Mouse (Mus musculus): ENCODE results near the gene Trpm4.

Trpm4 gene

GRCm38 (mm10) chr7:45312686-45313453, 20.7 kb downstream of the Trpm4 start:
- DNase-seq (ENCODE audit: low read depth, low spot score) = no peak

GRCm38 (mm10) chr7:45312023-45312422, 21.6 kb downstream of the Trpm4 start:
- no peak for DNase-seq (ENCODE audit: low read depth, low spot score)

DNA sequence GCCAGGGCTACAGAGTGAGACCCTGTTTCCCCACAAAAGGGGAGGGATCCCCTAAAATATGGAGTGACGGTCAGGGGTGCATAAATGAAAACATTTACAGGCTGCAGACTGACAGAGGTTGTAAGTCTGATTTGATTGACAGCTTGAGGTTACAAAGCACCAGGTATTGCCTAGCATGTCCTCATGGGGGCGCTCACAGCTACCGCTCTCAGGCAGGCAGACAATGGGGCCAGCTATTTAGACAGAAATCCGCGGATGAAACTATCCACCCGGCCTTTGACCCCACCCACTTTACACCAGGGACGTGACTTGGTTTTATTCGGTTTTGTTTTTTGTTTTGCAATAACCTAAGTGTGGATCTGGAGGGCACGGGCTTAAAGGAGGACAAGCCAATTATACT, 24.1 kb downstream of the Trpm4 start:
- DNase-seq (ENCODE audit: low read depth, low spot score) = peak; percentile 90

GRCm38 (mm10) chr7:45308551-45309240, 24.9 kb downstream of the Trpm4 start:
- DNase-seq (ENCODE audit: low read depth, low spot score) = peak; percentile 67

DNA sequence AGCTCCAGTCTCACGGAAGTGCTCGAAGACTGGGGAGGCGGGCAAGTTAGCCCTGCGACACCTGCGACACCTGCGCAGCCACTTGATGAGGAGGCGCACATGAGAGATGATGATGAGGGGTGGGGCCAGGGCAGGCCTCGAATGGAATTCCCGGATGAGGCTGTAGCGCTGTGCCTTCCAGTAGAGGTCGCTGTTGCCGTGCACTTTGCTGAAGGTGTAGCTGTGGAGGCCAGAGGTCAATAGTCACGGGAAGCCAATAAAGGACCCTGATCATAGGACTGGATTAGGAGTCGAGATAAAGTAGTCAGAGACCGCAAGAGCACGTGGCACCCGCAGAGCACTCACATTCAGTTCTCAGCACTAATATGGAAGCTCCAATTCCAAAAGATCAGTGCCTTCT, 28.3 kb downstream of the Trpm4 start:
- peak; percentile 93 for DNase-seq (ENCODE audit: low read depth, low spot score)

DNA sequence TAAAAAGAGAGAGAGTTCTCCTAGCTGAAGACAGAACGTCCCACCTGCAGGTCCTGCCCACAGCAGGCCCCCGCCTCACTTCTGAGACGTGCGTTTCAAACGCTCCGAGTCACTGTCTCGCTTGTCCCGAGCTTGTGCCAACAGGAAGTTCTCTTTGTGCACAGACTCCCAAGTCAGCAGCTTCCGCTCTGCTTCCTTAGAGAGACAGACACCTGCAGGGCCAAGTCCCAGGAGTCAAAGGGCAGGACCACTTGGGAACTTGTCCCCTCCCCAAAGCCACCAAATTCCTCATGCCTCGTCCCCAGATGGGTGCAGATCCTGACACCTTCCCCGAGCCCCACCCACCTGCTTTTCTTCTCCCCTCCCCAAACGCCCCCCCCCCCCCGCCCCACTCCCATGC, 28.7 kb downstream of the Trpm4 start:
- DNase-seq (ENCODE audit: low read depth, low spot score) = peak; percentile 71

DNA sequence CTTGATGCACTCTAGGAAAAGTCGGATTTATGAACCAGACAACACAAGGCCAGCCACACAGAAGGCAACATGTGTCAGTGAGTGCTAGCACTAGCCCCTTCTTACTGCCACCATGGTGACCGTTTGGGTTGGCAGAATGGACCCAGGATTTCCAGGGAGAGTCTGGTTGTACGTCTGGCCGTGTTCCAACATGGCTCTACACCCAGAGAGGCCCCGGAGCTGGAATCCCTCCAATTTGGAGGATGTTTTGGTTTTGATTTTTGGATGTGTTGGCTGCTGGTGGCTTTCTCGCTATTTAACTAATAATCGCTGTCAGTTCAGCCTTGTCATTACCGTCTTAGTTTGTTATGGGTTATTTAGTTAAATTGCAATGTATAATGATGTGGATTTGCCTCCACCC, 31.0 kb downstream of the Trpm4 start:
- no peak for DNase-seq (ENCODE audit: low read depth, low spot score)

- DNase-seq (ENCODE audit: low read depth, low spot score) = peak; percentile 81
Observed at GRCm38 (mm10) chr7:45300270-45300669, 33.3 kb downstream of the Trpm4 start.

- peak; percentile 76 for DNase-seq (ENCODE audit: low read depth, low spot score)
Observed at GRCm38 (mm10) chr7:45299752-45300151, 33.8 kb downstream of the Trpm4 start.

DNA sequence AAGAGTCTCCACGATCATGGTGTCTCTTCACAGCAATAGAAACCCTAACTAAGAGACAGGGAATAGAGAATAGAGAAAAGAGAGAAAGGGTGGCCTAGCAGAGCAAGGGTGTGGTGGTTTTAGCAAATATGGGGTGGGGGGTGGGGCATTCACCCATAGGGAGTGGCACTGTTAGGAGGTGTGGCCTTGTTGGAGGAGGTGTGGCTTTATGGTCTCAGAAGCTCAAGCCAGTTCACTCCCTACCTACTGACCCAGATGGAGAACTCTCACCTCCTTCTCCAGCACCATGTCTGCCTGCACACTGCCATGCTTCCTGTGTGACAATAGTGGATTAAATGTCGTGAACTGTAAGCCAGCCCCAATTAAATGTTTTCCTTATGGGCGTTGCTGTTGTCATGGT, 36.0 kb downstream of the Trpm4 start:
- peak; percentile 70 for DNase-seq (ENCODE audit: low read depth, low spot score)

DNA sequence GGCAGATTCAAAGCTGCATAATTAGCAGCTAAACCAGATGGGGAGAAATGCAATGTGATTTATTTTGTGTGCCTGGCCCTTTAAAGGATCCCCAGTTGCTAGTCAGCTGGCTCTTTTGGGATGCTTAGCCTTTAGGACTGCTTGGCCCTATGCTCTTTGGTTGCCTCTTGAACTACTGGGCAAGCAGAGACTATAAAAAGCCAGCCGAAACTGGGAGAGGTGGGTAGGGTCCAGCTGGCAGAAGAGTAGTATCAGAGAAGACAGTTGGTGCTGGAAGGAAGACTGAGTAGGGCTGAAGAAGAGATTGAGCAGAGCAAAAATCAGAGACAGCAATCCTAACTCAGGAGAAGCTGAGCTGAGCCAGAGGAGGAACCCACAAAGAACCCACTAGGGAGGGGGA, 37.0 kb downstream of the Trpm4 start:
- DNase-seq (ENCODE audit: low read depth, low spot score) = no peak

DNA sequence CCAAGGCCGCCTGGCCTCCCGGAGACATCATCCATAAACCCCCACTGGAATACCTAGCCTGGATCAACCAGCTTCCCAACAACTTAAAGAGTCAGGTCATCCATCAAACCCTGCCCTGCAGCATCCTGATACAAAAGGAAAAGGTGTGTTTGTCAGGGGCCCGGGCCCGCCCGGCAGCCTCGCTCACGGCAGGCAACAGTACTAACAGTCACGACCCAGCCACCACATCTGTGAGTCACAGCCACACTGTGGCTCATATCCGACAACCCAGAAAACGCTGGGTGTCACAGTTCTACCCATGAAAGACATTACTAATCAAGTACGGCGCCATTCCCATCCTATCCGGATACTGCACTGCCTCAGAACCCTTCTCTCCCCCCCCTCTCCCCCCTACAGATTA, 47.1 kb downstream of the Trpm4 start:
- no peak for DNase-seq (ENCODE audit: low read depth, low spot score)

GRCm38 (mm10) chr7:45277136-45277760, 56.3 kb downstream of the Trpm4 start, which contains the start of gene Slc6a21:
Gene Slc6a21 (plus strand): TSS chr7:45277513.
- peak; percentile 77 for DNase-seq (ENCODE audit: low read depth, low spot score)

- no peak for DNase-seq (ENCODE audit: low read depth, low spot score)
Observed at GRCm38 (mm10) chr7:45273672-45274071, 59.9 kb downstream of the Trpm4 start.

- DNase-seq (ENCODE audit: low read depth, low spot score) = peak; percentile 44
Observed at GRCm38 (mm10) chr7:45272786-45273412, 60.7 kb downstream of the Trpm4 start.

DNA sequence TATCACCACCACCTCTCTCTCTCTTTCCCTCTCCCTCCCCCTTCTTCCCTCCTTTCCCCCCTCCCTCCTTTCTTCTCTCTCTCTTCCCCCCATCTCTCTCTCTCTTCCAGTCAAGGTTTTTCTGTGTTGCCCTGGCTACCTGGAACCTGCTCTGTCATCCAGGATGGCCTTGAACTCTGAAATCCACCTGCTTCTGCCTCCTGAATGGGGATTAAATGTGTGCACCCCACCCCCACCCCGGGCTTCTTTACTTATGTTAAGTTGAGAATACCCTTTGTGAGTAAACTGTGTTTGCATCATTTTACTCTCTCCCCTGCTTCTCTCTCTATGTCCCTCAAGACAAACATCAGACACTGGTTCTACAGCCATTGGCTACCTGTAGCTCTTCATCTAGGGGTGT, 68.1 kb downstream of the Trpm4 start:
- DNase-seq (ENCODE audit: low read depth, low spot score) = peak; percentile 86

DNA sequence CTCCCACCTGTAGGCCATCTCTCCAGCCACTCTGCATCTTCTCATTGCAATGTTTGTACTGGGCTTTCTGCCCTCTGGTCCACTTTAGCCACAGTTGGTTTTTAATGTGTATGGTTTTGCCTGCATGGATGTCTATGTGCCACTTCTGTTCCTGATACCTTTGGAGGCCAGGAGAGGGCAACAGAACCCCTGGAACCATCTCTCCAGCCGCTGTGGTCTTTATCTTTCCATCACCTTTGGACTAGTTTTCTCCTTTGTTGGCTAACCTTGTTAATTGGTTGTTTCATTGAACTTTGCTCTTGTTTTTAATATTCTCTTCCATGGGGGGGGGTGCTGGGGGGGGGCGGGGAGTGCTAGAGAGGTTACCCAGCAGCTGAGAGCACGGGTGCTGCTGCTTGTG, 69.2 kb downstream of the Trpm4 start:
- DNase-seq (ENCODE audit: low read depth, low spot score) = no peak

GRCm38 (mm10) chr7:45263006-45263607, 70.5 kb downstream of the Trpm4 start:
- DNase-seq (ENCODE audit: low read depth, low spot score) = no peak

GRCm38 (mm10) chr7:45262266-45262665, 71.3 kb downstream of the Trpm4 start:
- DNase-seq (ENCODE audit: low read depth, low spot score) = no peak

- DNase-seq (ENCODE audit: low read depth, low spot score) = no peak
Observed at GRCm38 (mm10) chr7:45259281-45259680, 74.3 kb downstream of the Trpm4 start.

DNA sequence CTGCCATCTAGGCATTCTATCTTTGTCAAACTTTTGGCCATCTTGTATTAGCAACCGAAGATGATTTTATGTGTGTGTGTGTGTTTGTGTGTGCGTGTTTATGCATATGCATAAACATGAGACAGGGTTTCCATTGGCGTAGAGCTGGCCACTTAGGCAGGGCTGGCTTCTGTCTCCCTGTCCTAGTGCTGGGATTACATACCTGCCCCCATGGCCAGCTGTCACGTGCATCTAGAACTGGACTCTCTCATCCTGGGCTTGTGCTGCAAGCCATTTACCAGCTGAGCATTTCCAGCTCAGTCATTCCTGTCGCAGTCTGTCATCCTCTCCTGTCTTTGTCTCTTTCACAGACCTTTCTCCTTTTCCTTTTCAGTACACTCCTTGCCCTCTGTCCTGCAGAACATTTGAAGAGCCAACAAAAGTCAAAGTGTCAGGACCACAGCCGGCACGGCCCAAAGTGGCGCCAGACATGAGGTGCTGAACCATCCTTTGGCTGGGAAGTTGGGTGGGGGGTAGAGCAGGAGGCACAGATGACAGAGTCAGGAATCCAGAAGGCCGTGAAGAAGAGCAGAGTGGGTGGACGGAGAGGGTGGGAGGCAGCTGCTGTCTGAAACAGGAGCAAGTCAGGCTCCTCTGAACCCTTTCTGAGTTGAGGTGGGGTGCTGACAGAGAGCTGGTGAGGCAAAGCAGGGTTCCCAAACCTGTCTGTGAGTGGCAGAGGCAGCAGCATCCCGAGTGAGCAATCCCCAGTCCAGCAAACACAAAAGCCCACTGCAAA, 76.3 kb downstream of the Trpm4 start:
- DNase-seq (ENCODE audit: low read depth, low spot score) = no peak
